Mouse (Mus musculus): ENCODE measurements at regions not wholly inside any gene's neighbourhood (a gene's known extent, or its start where the extent isn't known, plus 50 kb on each side); places are given as distances from the start of the nearest gene placed in this dataset.
"Not testable (repeated sequence)": the region's sequence is repeated elsewhere in the genome, so short reads cannot be mapped to it uniquely, and the experiment has no call there.

- no peak for DNase-seq (ENCODE audit: low read depth)
Observed at GRCm38 (mm10) chr8:34290670-34291069, 179.1 kb upstream of the Gm10131 start.

- DNase-seq (ENCODE audit: low read depth): peak; percentile 62
Observed at GRCm38 (mm10) chr8:34287801-34288200, 176.3 kb upstream of the Gm10131 start.

GRCm38 (mm10) chr8:34284576-34284975, 173.0 kb upstream of the Gm10131 start:
- no peak for DNase-seq (ENCODE audit: low read depth)

GRCm38 (mm10) chr8:34280433-34280832, 168.9 kb upstream of the Gm10131 start:
- DNase-seq (ENCODE audit: low read depth): no peak

GRCm38 (mm10) chr8:34275977-34276660, 164.6 kb upstream of the Gm10131 start:
- DNase-seq (ENCODE audit: low read depth): peak; percentile 77

- not testable (repeated sequence) for DNase-seq (ENCODE audit: low read depth)
Observed at GRCm38 (mm10) chr8:34274796-34275195, 163.3 kb upstream of the Gm10131 start.

- DNase-seq (ENCODE audit: low read depth): no peak
Observed at GRCm38 (mm10) chr8:34274171-34274570, 162.6 kb upstream of the Gm10131 start.

- DNase-seq (ENCODE audit: low read depth): no peak
Observed at GRCm38 (mm10) chr8:34269848-34270247, 158.3 kb upstream of the Gm10131 start.

- no peak for DNase-seq (ENCODE audit: low read depth)
Observed at GRCm38 (mm10) chr8:34268806-34269520, 157.4 kb upstream of the Gm10131 start.

GRCm38 (mm10) chr8:34254978-34255377, 143.4 kb upstream of the Gm10131 start:
- DNase-seq (ENCODE audit: low read depth): peak; percentile 77

GRCm38 (mm10) chr8:34251934-34252333, 140.4 kb upstream of the Gm10131 start:
- DNase-seq (ENCODE audit: low read depth): no peak

GRCm38 (mm10) chr8:34239346-34239900, 127.9 kb upstream of the Gm10131 start:
- no peak for DNase-seq (ENCODE audit: low read depth)

GRCm38 (mm10) chr8:34233705-34234104, 122.2 kb upstream of the Gm10131 start:
- DNase-seq (ENCODE audit: low read depth): no peak

GRCm38 (mm10) chr8:34229477-34229876, 117.9 kb upstream of the Gm10131 start:
- DNase-seq (ENCODE audit: low read depth): peak; percentile 38

GRCm38 (mm10) chr8:34225011-34225890, 113.7 kb upstream of the Gm10131 start:
- peak; percentile 29 for DNase-seq (ENCODE audit: low read depth)

GRCm38 (mm10) chr8:34222187-34222586, 110.7 kb upstream of the Gm10131 start:
- no peak for DNase-seq (ENCODE audit: low read depth)
